ENCODE assay signal across 16 mouse cellular contexts in genomic region chr1:24866877-24867276, GRCm38 (mm10).
DNase-seq lines count a peak whose midpoint lies in the region; ATAC-seq lines count a peak whose summit lies in the region.
"Had no signal": no experiment of that assay in that cellular context is flagged by ENCODE, and none has a peak within 500 bp of the region (broad histone marks: within the 10 kb centered on the region; RNA-seq: fewer than 3 reads in every experiment).

No protein-coding gene starts in this region.

- peak; percentile 13; the same call in 1 of the 2 replicates for ATAC-seq in frontal cortex, adult (ENCODE audit: low TSS enrichment)
- ATAC-seq: activated CD4-positive, CD25-positive, alpha-beta regulatory T cell, adult 4 months; forebrain, embryonic 16.5 days; intestine, embryonic 16.5 days; Patski had no signal

- DNase-seq in adrenal gland, adult 8-10 months = peak; percentile 1
- DNase-seq in adrenal gland, postnatal 10 days = no peak
- DNase-seq in frontal cortex, postnatal 14 days (ENCODE audit: low spot score in 2 of 2) = no peak
- peak; percentile 5 for DNase-seq in lung, postnatal 10 days
- no peak for DNase-seq in lung, postnatal 14 days
- DNase-seq in cerebellum, postnatal 36 days = no peak
- DNase-seq: cerebellum, adult 18-20 months; cerebellum, adult 9-11 months; gastrocnemius, postnatal 36 days; heart, adult 11 months; heart, postnatal 36 days had no signal

Comparison
In these comparisons a context has a peak if more than half of its experiments do, and no peak if none do; other contexts are left out.
1. DNase-seq: peak in adrenal gland, adult 8-10 months (single experiment) and lung, postnatal 10 days (single experiment); none in adrenal gland, postnatal 10 days (single experiment), frontal cortex, postnatal 14 days (0 of 2), lung, postnatal 14 days (single experiment) and cerebellum, postnatal 36 days (0 of 2).